Mouse (Mus musculus): ENCODE measurements around the gene Omp. TPM values are rescaled to one million over a fixed set of nuclear protein-coding genes. Genes with fewer than 3 reads are reported as not detected.

Omp gene
- polyA plus RNA-seq, 1 experiment = 0.35 TPM

DNA sequence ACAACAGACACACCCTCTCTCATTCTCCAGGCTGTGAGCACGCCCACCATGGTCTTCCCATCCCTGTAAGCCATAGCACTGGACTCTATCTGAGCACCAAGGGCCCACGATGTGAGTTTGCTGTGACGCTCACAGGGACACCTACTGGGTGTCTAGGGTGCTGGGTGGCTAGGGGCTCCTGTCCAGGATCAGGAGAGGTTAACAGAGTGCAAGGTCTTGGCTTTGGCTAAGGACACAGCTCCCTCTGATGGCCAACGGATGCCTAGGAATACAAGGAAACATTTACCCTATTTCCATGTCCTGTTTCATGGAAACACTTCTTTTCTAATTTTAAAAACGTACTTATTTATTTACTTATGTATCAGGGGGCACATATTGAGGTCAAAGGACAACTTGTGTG, 5.2 kb upstream of the Omp start:
- no peaks in the 10 kb centered on the region for H3K27me3 ChIP-seq (ENCODE audit: control insufficient read depth, insufficient read depth, insufficient read length)
- H3ac ChIP-seq (ENCODE audit: control insufficient read depth, insufficient read length) = no peak overlapping the region
- TF ChIP-seq MYOG (IDR thresholded peaks at IDR 0.05; ENCODE audit: control insufficient read depth in 1 of 3, insufficient read depth in 1 of 3, insufficient read length in 2 of 3, low read depth in 2 of 3) = no peak
- H3K79me2 ChIP-seq (ENCODE audit: control insufficient read depth, insufficient read depth) = no peaks in the 10 kb centered on the region
- no peak overlapping the region for H3K4me3 ChIP-seq
- H3K36me3 ChIP-seq (ENCODE audit: control insufficient read depth, insufficient read depth) = no peaks in the 10 kb centered on the region
- no peak overlapping the region for H3K4me2 ChIP-seq (ENCODE audit: low read depth)

DNA sequence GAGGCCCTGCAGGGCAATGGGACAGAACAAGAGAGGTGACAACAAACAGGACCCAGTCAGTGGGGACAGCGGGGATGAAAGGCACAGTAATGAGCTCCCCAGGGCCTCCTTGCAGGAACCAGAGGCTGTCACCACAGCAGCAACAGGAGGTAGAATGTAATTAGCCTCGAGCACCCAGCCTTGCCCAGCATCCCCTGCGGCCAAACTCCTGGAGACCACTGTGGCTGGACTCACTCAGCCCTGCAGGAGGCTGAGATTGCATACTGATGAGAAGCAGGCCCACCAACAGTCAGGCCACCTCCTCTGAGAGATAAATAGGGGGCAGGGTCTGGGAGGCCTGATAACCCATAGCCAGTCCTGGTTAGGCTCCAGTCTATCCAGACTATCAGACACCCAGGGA, 4.5 kb upstream of the Omp start:
- H3K4me3 ChIP-seq = no peak overlapping the region
- no peak for TF ChIP-seq MYOG (IDR thresholded peaks at IDR 0.05; ENCODE audit: control insufficient read depth in 1 of 3, insufficient read depth in 1 of 3, insufficient read length in 2 of 3, low read depth in 2 of 3)
- no peak for TF ChIP-seq USF1 (IDR thresholded peaks at IDR 0.05; ENCODE audit: low read depth)
- TF ChIP-seq POLR2AphosphoS2 (IDR thresholded peaks at IDR 0.05; ENCODE audit: insufficient read length, low read depth) = no peak
- no peak for TF ChIP-seq TCF12 (IDR thresholded peaks at IDR 0.05; ENCODE audit: insufficient read depth, poor library complexity, severe bottlenecking)
- TF ChIP-seq MAX (IDR thresholded peaks at IDR 0.05; ENCODE audit: low read depth) = no peak
- no peak for TF ChIP-seq MYOD1 (IDR thresholded peaks at IDR 0.05; ENCODE audit: control insufficient read depth in 1 of 3, insufficient read length in 2 of 3, low read depth in 2 of 3)
- no peak for TF ChIP-seq CEBPB (IDR thresholded peaks at IDR 0.05; ENCODE audit: insufficient read depth, poor library complexity, severe bottlenecking)
- no peak for TF ChIP-seq SRF (IDR thresholded peaks at IDR 0.05; ENCODE audit: control insufficient read depth, insufficient read length, low read depth)
- TF ChIP-seq TCF3 (IDR thresholded peaks at IDR 0.05; ENCODE audit: insufficient read length, low read depth) = no peak
- no peak for TF ChIP-seq E2F4 (IDR thresholded peaks at IDR 0.05; ENCODE audit: insufficient read depth)
- TF ChIP-seq POLR2A (IDR thresholded peaks at IDR 0.05; ENCODE audit: insufficient read length, low read depth) = no peak
- no peak for TF ChIP-seq REST (IDR thresholded peaks at IDR 0.05; ENCODE audit: insufficient read depth, insufficient read length)
- peaks cover 4% of the 10 kb centered on the region for H3K27me3 ChIP-seq (ENCODE audit: control insufficient read depth, insufficient read depth, insufficient read length)
- H3K4me2 ChIP-seq (ENCODE audit: low read depth) = no peak overlapping the region
- H3K79me2 ChIP-seq (ENCODE audit: control insufficient read depth, insufficient read depth) = no peaks in the 10 kb centered on the region
- H3K36me3 ChIP-seq (ENCODE audit: control insufficient read depth, insufficient read depth) = no peaks in the 10 kb centered on the region
- no peak overlapping the region for H3ac ChIP-seq (ENCODE audit: control insufficient read depth, insufficient read length)

DNA sequence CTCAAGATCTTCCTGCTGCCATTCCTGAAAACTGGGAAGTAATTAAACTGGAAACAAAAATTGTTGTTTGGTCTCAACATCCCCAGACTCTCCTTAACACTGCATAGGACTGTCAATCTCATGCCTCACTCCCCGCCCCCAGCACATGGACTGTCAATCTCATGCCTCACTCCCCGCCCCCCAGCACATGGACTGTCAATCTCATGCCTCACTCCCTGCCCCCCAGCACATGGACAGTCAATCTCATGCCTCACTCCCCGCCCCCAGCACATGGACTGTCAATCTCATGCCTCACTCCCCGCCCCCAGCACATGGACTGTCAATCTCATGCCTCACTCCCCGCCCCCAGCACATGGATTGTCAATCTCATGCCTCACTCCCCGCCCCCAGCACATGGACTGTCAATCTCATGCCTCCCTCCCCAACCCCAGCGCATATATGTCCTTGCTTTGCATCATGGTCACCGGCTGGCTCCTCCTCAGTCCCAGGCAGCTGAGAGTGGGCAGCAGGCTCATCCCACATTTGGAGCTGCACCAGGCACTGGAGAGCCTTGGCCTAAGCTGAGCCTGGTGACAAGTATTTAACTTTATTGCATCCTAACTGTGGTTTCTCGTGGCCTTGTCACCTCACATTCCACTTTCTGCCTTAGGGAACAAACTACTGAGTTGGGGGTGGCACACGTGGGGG, 3.6 kb upstream of the Omp start:
- H3K79me2 ChIP-seq (ENCODE audit: control insufficient read depth, insufficient read depth) = no peaks in the 10 kb centered on the region
- H3K27me3 ChIP-seq (ENCODE audit: control insufficient read depth, insufficient read depth, insufficient read length) = peaks cover 5% of the 10 kb centered on the region
- H3K4me2 ChIP-seq (ENCODE audit: low read depth) = no peak overlapping the region
- H3K36me3 ChIP-seq (ENCODE audit: control insufficient read depth, insufficient read depth) = no peaks in the 10 kb centered on the region
- no peak for TF ChIP-seq REST (IDR thresholded peaks at IDR 0.05; ENCODE audit: insufficient read depth, insufficient read length)
- TF ChIP-seq MYOD1 (IDR thresholded peaks at IDR 0.05; ENCODE audit: control insufficient read depth in 1 of 3, insufficient read length in 2 of 3, low read depth in 2 of 3) = no peak
- no peak for TF ChIP-seq TCF3 (IDR thresholded peaks at IDR 0.05; ENCODE audit: insufficient read length, low read depth)
- no peak for TF ChIP-seq POLR2A (IDR thresholded peaks at IDR 0.05; ENCODE audit: insufficient read length, low read depth)
- TF ChIP-seq E2F4 (IDR thresholded peaks at IDR 0.05; ENCODE audit: insufficient read depth) = no peak
- TF ChIP-seq CEBPB (IDR thresholded peaks at IDR 0.05; ENCODE audit: insufficient read depth, poor library complexity, severe bottlenecking) = no peak
- TF ChIP-seq MAX (IDR thresholded peaks at IDR 0.05; ENCODE audit: low read depth) = no peak
- TF ChIP-seq SRF (IDR thresholded peaks at IDR 0.05; ENCODE audit: control insufficient read depth, insufficient read length, low read depth) = no peak
- no peak for TF ChIP-seq TCF12 (IDR thresholded peaks at IDR 0.05; ENCODE audit: insufficient read depth, poor library complexity, severe bottlenecking)
- no peak for TF ChIP-seq USF1 (IDR thresholded peaks at IDR 0.05; ENCODE audit: low read depth)
- TF ChIP-seq POLR2AphosphoS2 (IDR thresholded peaks at IDR 0.05; ENCODE audit: insufficient read length, low read depth) = no peak
- no peak for TF ChIP-seq MYOG (IDR thresholded peaks at IDR 0.05; ENCODE audit: control insufficient read depth in 1 of 3, insufficient read depth in 1 of 3, insufficient read length in 2 of 3, low read depth in 2 of 3)
- no peak overlapping the region for H3K4me3 ChIP-seq
- H3ac ChIP-seq (ENCODE audit: control insufficient read depth, insufficient read length) = no peak overlapping the region

DNA sequence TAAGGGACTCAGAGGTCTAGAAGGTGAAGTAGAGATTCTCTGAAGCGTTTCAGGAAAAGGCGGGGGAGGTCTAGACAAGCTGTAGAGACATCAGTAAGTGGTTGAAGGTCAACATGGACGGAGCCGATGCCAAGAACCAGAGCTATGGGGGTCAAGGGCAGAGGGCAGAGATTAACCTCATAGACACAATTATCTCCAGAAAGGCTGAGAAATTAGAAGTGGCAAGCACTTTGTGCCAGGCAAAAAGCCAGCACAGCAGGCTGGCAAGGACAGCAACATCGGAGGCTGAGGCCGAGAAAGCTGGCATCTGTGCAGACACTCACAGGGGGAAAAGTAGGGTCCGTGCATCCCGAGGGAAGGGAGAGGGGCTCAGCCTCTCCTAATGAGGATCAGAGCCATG, 2.5 kb upstream of the Omp start:
- no peaks in the 10 kb centered on the region for H3K36me3 ChIP-seq (ENCODE audit: control insufficient read depth, insufficient read depth)
- no peak overlapping the region for H3K4me3 ChIP-seq
- H3K4me2 ChIP-seq (ENCODE audit: low read depth) = no peak overlapping the region
- H3ac ChIP-seq (ENCODE audit: control insufficient read depth, insufficient read length) = no peak overlapping the region
- TF ChIP-seq CEBPB (IDR thresholded peaks at IDR 0.05; ENCODE audit: insufficient read depth, poor library complexity, severe bottlenecking) (no peak), TCF12 (IDR thresholded peaks at IDR 0.05; ENCODE audit: insufficient read depth, poor library complexity, severe bottlenecking) (no peak), REST (IDR thresholded peaks at IDR 0.05; ENCODE audit: insufficient read depth, insufficient read length) (no peak), SRF (IDR thresholded peaks at IDR 0.05; ENCODE audit: control insufficient read depth, insufficient read length, low read depth) (no peak), MYOD1 (IDR thresholded peaks at IDR 0.05; ENCODE audit: control insufficient read depth in 1 of 3, insufficient read length in 2 of 3, low read depth in 2 of 3) (no peak), MAX (IDR thresholded peaks at IDR 0.05; ENCODE audit: low read depth) (no peak), MYOG (IDR thresholded peaks at IDR 0.05; ENCODE audit: control insufficient read depth in 1 of 3, insufficient read depth in 1 of 3, insufficient read length in 2 of 3, low read depth in 2 of 3) (no peak)
- peaks cover 14% of the 10 kb centered on the region for H3K27me3 ChIP-seq (ENCODE audit: control insufficient read depth, insufficient read depth, insufficient read length)
- H3K79me2 ChIP-seq (ENCODE audit: control insufficient read depth, insufficient read depth) = no peaks in the 10 kb centered on the region

DNA sequence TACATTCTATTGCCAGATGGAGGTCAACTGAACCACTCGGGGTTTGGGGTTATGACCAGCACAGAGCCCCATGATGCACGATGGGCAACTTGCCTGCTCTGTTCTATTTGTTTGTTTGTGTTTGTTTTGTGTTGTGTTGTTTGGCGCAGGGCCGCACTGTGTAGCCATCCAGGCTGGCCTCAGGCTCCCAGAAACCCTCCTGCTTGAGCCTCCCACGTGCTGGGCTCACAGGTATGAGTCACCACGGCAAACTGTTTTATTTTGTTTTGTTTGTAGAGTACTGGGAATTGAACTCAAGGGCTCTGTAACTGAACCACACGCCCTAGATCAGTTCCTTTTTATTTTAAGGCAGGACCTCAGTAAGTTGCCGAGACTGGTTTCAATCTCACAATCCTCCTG, 1.1 kb upstream of the Omp start:
- Histone ChIP-seq H3K79me2 (ENCODE audit: control insufficient read depth, insufficient read depth) (no peaks in the 10 kb centered on the region), H3K27me3 (ENCODE audit: control insufficient read depth, insufficient read depth, insufficient read length) (peaks cover 14% of the 10 kb centered on the region), H3K4me3 (no peak overlapping the region), H3K36me3 (ENCODE audit: control insufficient read depth, insufficient read depth) (no peaks in the 10 kb centered on the region), H3K4me2 (ENCODE audit: low read depth) (peak overlapping the region; percentile 30), H3ac (ENCODE audit: control insufficient read depth, insufficient read length) (no peak overlapping the region)
- TF ChIP-seq USF1 (IDR thresholded peaks at IDR 0.05; ENCODE audit: low read depth) (peak; percentile 5), TCF3 (IDR thresholded peaks at IDR 0.05; ENCODE audit: insufficient read length, low read depth) (no peak)

All from myocyte (in vitro differentiated cells).